Mouse (Mus musculus) midbrain, embryonic 10.5 days (tissue): Measurements from ENCODE around the gene Pttg1ip. TPM values are rescaled to one million over a fixed set of nuclear protein-coding genes. Genes with fewer than 3 reads are reported as not detected.

Source experiments
- DNase-seq: peaks from one replicate; pipeline ENCODE4 v3.0.0-alpha.2; 2017; ENCODE audit warnings: low spot score
- H3K27ac ChIP-seq: fragments of 300-500 bp; sonication (generic); replicated peaks from 2 replicates; pipeline ENCODE4 v1.5.1; 2016; ENCODE audit warnings: mild to moderate bottlenecking
- H3K27me3 ChIP-seq: fragments of 300-500 bp; sonication (generic); 2 replicates; pipeline ENCODE4 v1.6.1; 2016; ENCODE audit warnings: low read depth, mild to moderate bottlenecking; ENCODE audit not compliant: poor library complexity, severe bottlenecking
- H3K36me3 ChIP-seq: fragments of 300-500 bp; sonication (generic); 2 replicates; pipeline ENCODE4 v1.6.1; 2016; ENCODE audit warnings: mild to moderate bottlenecking, moderate library complexity
- H3K4me1 ChIP-seq: fragments of 300-500 bp; sonication (generic); 2 replicates; pipeline ENCODE4 v1.6.1; 2016
- H3K4me3 ChIP-seq: fragments of 300-500 bp; sonication (generic); 2 replicates; pipeline ENCODE4 v1.5.1; 2016; ENCODE audit warnings: mild to moderate bottlenecking, moderate library complexity
- H3K9me3 ChIP-seq: fragments of 300-500 bp; sonication (generic); replicated peaks from 2 replicates; pipeline ENCODE4 v1.6.1; 2016; ENCODE audit warnings: mild to moderate bottlenecking
- WGBS: fragments of 180-500 bp; shearing (Covaris S2); methylation state at CpG from one replicate; pipeline ENCODE4 v1.1.7; 2016; 5-methylcytosine and 5-hydroxymethylcytosine counted together
- polyA plus RNA-seq: library from polyadenylated mRNA; unstranded; fragments of >200 nt; fragmentation: Nextera tagmentation; extraction: Ambion mirVana; gene quantifications from 2 replicates; pipeline ENCODE4 v1.2.1, GENCODE M21; 2016

The Pttg1ip gene
- polyA plus RNA-seq, 1 experiment from 2014 or later, result 67.0 TPM

GRCm38 (mm10) chr10:77552162-77552561, 29.4 kb upstream of the Pttg1ip start:
- H3K36me3 ChIP-seq, result no peaks in the 10 kb centered on the region
- no peaks in the 10 kb centered on the region for H3K9me3 ChIP-seq
- no peaks in the 10 kb centered on the region for H3K27me3 ChIP-seq
- 89% methylated on average over 5 of the region's 5 CpGs for WGBS
- no peak overlapping the region for H3K27ac ChIP-seq
- no peaks in the 10 kb centered on the region for H3K4me1 ChIP-seq
- no peak overlapping the region for H3K4me3 ChIP-seq
- DNase-seq, result no peak

- no peak overlapping the region for H3K27ac ChIP-seq
- no peaks in the 10 kb centered on the region for H3K27me3 ChIP-seq
- DNase-seq, result no peak
- no peaks in the 10 kb centered on the region for H3K9me3 ChIP-seq
- H3K4me3 ChIP-seq, result no peak overlapping the region
- no peaks in the 10 kb centered on the region for H3K36me3 ChIP-seq
- H3K4me1 ChIP-seq, result no peaks in the 10 kb centered on the region
- 90% methylated on average over 4 of the region's 4 CpGs for WGBS
These were observed 28.2 kb upstream of the Pttg1ip start for GRCm38 (mm10) chr10:77553285-77553684.

DNA sequence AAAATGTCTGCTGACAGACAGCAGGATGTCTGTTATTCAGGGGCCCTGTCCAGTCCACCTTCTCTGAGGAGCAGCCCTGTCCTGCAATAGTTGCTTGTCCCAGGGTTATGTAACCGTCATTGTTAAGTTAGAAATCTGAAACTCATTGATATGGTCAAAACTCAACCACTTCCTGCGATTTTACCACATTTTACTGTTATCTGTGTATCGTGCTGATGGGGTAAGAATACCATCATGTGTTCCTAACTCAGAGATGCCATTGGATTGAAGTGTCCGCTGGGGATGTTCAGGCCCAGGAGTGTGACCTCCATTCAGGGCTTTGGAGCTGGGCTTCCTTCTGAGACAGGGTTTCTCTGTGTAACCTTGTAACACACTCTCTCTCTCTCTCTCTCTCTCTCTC, 26.6 kb upstream of the Pttg1ip start:
- no peaks in the 10 kb centered on the region for H3K9me3 ChIP-seq
- WGBS, result 94% methylated on average over 4 of the region's 4 CpGs
- H3K4me3 ChIP-seq, result no peak overlapping the region
- H3K27ac ChIP-seq, result no peak overlapping the region
- no peaks in the 10 kb centered on the region for H3K4me1 ChIP-seq
- H3K27me3 ChIP-seq, result no peaks in the 10 kb centered on the region
- no peak for DNase-seq
- H3K36me3 ChIP-seq, result no peaks in the 10 kb centered on the region

- H3K9me3 ChIP-seq, result no peaks in the 10 kb centered on the region
- no peak for DNase-seq
- H3K36me3 ChIP-seq, result no peaks in the 10 kb centered on the region
- WGBS, result 87% methylated on average over 7 of the region's 7 CpGs
- no peak overlapping the region for H3K27ac ChIP-seq
- no peak overlapping the region for H3K4me3 ChIP-seq
- H3K4me1 ChIP-seq, result no peaks in the 10 kb centered on the region
- no peaks in the 10 kb centered on the region for H3K27me3 ChIP-seq
These were observed 24.9 kb upstream of the Pttg1ip start for GRCm38 (mm10) chr10:77556631-77557030.

DNA sequence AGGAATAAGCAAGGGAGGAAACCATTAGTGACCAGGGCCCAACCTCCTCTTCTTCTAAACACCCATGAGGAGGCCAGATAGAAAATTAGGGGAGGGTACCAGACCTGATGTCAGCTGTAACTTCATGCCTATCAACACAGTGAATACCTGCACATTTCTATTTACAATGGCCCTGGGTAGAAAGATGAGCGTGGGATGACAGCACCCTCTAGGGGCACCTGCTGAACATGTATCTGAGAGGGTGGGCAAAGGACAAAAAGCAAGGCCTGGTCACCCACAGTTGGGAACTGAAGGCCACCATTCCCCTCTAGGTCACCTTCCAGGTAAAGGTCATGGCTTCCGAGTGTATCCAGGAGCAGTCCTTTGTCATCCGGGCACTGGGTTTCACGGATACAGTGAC, 23.9 kb upstream of the Pttg1ip start:
- DNase-seq, result no peak
- Histone ChIP-seq H3K27ac (no peak overlapping the region), H3K27me3 (no peaks in the 10 kb centered on the region), H3K4me3 (no peak overlapping the region), H3K4me1 (no peaks in the 10 kb centered on the region), H3K36me3 (no peaks in the 10 kb centered on the region), H3K9me3 (no peaks in the 10 kb centered on the region)
- 84% methylated on average over 4 of the region's 4 CpGs for WGBS

- no peaks in the 10 kb centered on the region for H3K27me3 ChIP-seq
- H3K36me3 ChIP-seq, result no peaks in the 10 kb centered on the region
- no peak overlapping the region for H3K4me3 ChIP-seq
- no peak overlapping the region for H3K27ac ChIP-seq
- 91% methylated on average over 11 of the region's 11 CpGs for WGBS
- DNase-seq, result no peak
- H3K4me1 ChIP-seq, result no peaks in the 10 kb centered on the region
- no peaks in the 10 kb centered on the region for H3K9me3 ChIP-seq
These were observed 21.4 kb upstream of the Pttg1ip start for GRCm38 (mm10) chr10:77560090-77560489.

GRCm38 (mm10) chr10:77560830-77561229, 20.7 kb upstream of the Pttg1ip start:
- DNase-seq, result no peak
- Histone ChIP-seq H3K4me3 (no peak overlapping the region), H3K4me1 (no peaks in the 10 kb centered on the region), H3K27ac (no peak overlapping the region), H3K36me3 (no peaks in the 10 kb centered on the region), H3K9me3 (no peaks in the 10 kb centered on the region), H3K27me3 (no peaks in the 10 kb centered on the region)
- 94% methylated on average over 9 of the region's 9 CpGs for whole genome bisulfite sequencing

DNA sequence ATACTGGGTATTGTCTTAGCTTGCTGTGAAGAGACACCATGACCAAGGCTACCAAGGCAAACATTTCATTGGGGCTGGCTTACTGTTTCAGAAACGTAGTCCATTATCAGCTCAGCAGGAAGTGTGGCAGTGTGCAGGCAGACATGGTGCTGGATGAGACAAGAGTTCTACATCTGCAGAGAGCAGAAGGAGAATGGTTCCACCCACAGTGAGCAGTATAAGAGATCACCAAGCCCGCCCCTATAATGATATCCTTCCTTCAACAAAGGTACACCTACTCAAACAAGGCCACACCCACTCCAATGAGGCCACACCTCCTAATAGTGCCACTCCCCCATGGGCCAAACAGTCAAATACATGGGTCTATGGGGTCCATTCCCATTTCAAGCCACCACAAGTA, 20.0 kb upstream of the Pttg1ip start:
- no peak for DNase-seq
- Histone ChIP-seq H3K4me3 (no peak overlapping the region), H3K9me3 (no peaks in the 10 kb centered on the region), H3K36me3 (no peaks in the 10 kb centered on the region), H3K27me3 (no peaks in the 10 kb centered on the region), H3K27ac (no peak overlapping the region), H3K4me1 (no peaks in the 10 kb centered on the region)
- 76% methylated on average over 2 of the region's 2 CpGs for WGBS

DNA sequence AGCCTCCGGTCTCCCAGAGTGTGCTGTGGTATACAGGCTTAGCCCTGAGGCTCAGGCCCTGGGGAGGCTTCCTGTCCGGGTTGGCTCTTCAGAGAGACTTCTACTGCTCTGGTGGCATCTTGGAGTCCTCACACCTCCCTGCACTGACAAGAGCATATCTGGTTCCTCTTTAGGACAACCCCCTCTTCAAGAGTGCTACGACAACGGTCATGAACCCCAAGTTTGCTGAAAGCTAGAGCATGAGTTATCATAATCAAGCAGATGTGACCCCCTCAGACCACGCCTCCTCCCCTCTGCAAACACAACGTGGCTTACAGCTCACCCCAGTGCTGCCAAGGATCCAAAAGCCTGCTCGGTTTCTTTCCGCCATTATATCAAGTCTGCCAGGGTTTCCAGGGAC, 16.5 kb upstream of the Pttg1ip start:
- H3K36me3 ChIP-seq, result no peaks in the 10 kb centered on the region
- H3K9me3 ChIP-seq, result no peaks in the 10 kb centered on the region
- peaks cover 10% of the 10 kb centered on the region for H3K4me1 ChIP-seq
- no peak overlapping the region for H3K4me3 ChIP-seq
- no peak for DNase-seq
- 82% methylated on average over 8 of the region's 8 CpGs for WGBS
- no peaks in the 10 kb centered on the region for H3K27me3 ChIP-seq
- H3K27ac ChIP-seq, result no peak overlapping the region

DNA sequence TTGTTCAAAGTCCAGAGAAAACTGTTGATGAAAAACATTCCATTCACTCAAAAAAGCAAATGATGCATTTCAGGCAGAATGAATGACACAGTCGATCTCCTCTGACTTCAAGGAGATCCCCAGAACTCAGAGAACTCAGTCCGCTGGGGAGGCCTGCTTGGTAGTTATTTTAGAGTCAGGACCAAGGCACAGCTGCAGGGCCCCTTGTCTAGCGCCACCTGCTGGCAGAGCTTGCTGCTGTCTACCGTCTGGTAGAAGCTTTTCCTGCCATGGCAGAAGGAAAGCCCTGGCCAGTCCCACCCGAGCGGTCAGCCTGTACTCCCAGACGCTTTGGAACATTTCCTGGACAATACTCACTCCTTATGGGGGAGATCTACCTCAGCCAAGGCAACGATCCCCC, 14.9 kb upstream of the Pttg1ip start:
- H3K4me3 ChIP-seq, result no peak overlapping the region
- H3K27me3 ChIP-seq, result no peaks in the 10 kb centered on the region
- DNase-seq, result peak; percentile 71
- H3K4me1 ChIP-seq, result peaks cover 10% of the 10 kb centered on the region
- no peaks in the 10 kb centered on the region for H3K36me3 ChIP-seq
- no peak overlapping the region for H3K27ac ChIP-seq
- WGBS, result 36% methylated on average over 8 of the region's 8 CpGs
- no peaks in the 10 kb centered on the region for H3K9me3 ChIP-seq

- Histone ChIP-seq H3K4me3 (no peak overlapping the region), H3K27me3 (no peaks in the 10 kb centered on the region), H3K4me1 (peaks cover 15% of the 10 kb centered on the region), H3K27ac (no peak overlapping the region), H3K9me3 (no peaks in the 10 kb centered on the region), H3K36me3 (no peaks in the 10 kb centered on the region)
- DNase-seq, result no peak
- WGBS, result 41% methylated on average over 7 of the region's 7 CpGs
These were observed 12.0 kb upstream of the Pttg1ip start for GRCm38 (mm10) chr10:77569481-77569880.

DNA sequence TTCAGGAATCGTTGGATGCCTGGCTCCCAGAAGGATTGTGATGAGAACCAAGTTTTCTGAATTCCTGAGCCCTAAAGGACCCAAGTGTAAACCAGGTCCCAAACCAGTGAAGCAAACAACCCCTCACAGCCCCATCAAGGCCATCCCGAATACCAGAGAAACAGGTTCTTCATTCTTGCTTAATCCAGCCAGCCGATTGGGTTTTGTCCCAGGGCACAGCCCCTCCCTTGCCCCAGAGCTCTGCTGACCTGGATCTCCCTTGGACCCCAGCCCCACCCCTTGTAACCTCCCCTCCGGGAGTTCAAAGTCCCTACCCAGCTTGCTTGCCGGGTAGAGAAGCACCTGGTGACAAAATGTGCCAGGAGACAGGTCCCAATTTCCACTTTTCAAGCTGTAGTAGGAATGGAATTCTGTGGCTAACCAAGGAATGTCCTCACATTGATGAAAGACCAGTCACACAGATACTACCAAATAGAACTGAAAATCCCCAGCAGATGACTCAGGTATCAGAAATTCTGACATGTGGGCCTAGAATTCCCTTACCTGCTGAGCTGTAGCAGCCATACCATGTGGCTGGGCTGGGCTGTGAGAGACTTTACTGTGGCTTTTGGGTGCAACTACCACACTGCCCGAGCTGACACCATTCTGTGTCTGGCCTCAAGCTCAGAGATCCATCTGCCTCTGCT, 11.4 kb upstream of the Pttg1ip start:
- Histone ChIP-seq H3K9me3 (no peaks in the 10 kb centered on the region), H3K4me1 (peaks cover 15% of the 10 kb centered on the region), H3K36me3 (no peaks in the 10 kb centered on the region), H3K27ac (no peak overlapping the region), H3K4me3 (no peak overlapping the region), H3K27me3 (no peaks in the 10 kb centered on the region)
- no peak for DNase-seq
- 64% methylated on average over 6 of the region's 6 CpGs for WGBS

GRCm38 (mm10) chr10:77572225-77572624, 9.3 kb upstream of the Pttg1ip start:
- Histone ChIP-seq H3K9me3 (no peaks in the 10 kb centered on the region), H3K36me3 (no peaks in the 10 kb centered on the region), H3K4me1 (peaks cover 15% of the 10 kb centered on the region), H3K4me3 (no peak overlapping the region), H3K27me3 (no peaks in the 10 kb centered on the region), H3K27ac (no peak overlapping the region)
- WGBS, result 47% methylated on average over 3 of the region's 3 CpGs
- DNase-seq, result no peak

DNA sequence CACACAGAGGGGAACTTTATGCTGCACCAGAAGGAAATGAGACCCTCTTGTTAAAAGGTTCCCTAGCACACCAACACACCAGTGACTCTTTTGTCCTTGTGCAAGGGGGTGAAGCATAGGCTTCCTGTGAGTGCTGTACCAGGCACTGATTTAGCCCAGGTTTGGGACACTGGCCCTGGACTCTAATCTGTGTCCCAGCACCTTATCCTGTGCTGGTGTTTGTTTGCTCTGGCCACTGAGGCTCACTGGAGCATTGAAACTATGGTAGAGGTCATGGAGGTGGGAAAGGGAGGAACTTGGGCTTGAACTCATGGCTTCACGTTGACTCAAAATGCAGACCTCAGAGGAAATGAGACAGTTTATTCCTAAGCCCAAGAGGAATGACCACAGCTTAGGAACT, 8.4 kb upstream of the Pttg1ip start:
- Histone ChIP-seq H3K9me3 (no peaks in the 10 kb centered on the region), H3K27me3 (no peaks in the 10 kb centered on the region), H3K36me3 (no peaks in the 10 kb centered on the region), H3K4me1 (peaks cover 15% of the 10 kb centered on the region), H3K4me3 (no peak overlapping the region), H3K27ac (no peak overlapping the region)
- no peak for DNase-seq
- 71% methylated on average over 1 of the region's 1 CpGs for WGBS
